Mouse (Mus musculus): Measurements from ENCODE around the gene Pik3cd.

GRCm38 (mm10) chr4:149671175-149671574 lies 31.2 kb downstream of the Pik3cd start:
- TF ChIP-seq POLR2A (IDR thresholded peaks at IDR 0.05; ENCODE audit: borderline replicate concordance, extremely low read depth, low read depth, low read length), result no peak
- no peak for TF ChIP-seq CTCF (IDR thresholded peaks at IDR 0.05; ENCODE audit: insufficient read depth, low read length)

Measured in lung, adult 2 months (tissue).